Mouse (Mus musculus) adrenal gland, postnatal 25 days (tissue): Measurements from ENCODE around the gene Nyap1. TPM values are rescaled to one million over a fixed set of nuclear protein-coding genes. Genes with fewer than 3 reads are reported as not detected.

ENCODE experiments used
- DNase-seq: peaks from one replicate; pipeline ENCODE4 v3.0.0; 2021; ENCODE audit warnings: mixed read lengths
- long read RNA-seq: library from polyadenylated mRNA; stranded (forward); transcript quantifications from one replicate; pipeline ENCODE4 v2.0.0, GENCODE M21; 2021
- total RNA-seq: library from RNA; stranded (reverse); gene quantifications from 2 replicates; pipeline ENCODE4 v1.2.3, GENCODE M21; 2021

The Nyap1 gene
- 3.0 and 5.6 TPM in 2 replicates for total RNA-seq
- long read RNA-seq, partial matches to known transcripts, result 3 of 5 reads
- long read RNA-seq, other reads (novel, unspliced or antisense), result 1 of 5 reads

- DNase-seq, result peak; percentile 80
These were observed at the start of gene Nyap1 for GRCm38 (mm10) chr5:137741023-137741931. Gene Nyap1 (minus strand): TSS chr5:137741607.

DNA sequence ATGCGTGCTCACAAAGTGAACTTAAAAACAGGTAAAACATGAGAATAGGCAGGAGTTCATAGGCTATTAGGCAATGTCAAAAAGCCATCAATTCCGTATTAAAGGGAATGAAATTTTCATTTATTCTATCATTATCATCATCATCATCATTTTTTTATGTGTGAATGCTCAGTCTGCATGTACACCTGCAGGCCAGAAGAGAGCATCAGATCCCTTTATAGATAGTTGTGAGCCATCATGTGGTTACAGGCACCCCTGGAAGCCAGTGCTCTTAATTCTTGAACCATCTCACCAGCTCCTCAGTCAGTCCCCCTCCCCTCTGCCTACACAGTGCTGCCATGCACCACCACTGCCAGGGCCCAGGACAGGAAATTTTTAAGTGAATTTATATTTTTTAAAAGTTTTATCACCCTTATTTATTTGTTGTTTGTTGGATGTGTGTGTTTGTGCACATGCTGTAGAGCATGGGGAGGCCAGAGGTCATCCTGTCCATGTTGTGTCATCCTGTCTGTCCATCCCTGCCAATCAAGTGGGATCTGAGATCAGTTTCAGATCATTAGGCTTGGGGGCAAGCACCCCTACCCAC lies 47.6 kb upstream of the Nyap1 start:
- no peak for DNase-seq

- peak; percentile 8 for DNase-seq
These were observed 46.8 kb upstream of the Nyap1 start for GRCm38 (mm10) chr5:137788171-137788570.

- peak; percentile 95 for DNase-seq
These were observed 45.9 kb upstream of the Nyap1 start, which contains the start of the genes Mepce and Zcwpw1 for GRCm38 (mm10) chr5:137787151-137787928. Gene Mepce (minus strand): TSS chr5:137787655. Gene Zcwpw1 (plus strand): TSS chr5:137787798.

GRCm38 (mm10) chr5:137786109-137786942 lies 44.9 kb upstream of the Nyap1 start:
- peak; percentile 99 for DNase-seq

GRCm38 (mm10) chr5:137785164-137786031 lies 44.0 kb upstream of the Nyap1 start:
- DNase-seq, result peak; percentile 59

GRCm38 (mm10) chr5:137784546-137784945 lies 43.1 kb upstream of the Nyap1 start:
- DNase-seq, result peak; percentile 34

DNA sequence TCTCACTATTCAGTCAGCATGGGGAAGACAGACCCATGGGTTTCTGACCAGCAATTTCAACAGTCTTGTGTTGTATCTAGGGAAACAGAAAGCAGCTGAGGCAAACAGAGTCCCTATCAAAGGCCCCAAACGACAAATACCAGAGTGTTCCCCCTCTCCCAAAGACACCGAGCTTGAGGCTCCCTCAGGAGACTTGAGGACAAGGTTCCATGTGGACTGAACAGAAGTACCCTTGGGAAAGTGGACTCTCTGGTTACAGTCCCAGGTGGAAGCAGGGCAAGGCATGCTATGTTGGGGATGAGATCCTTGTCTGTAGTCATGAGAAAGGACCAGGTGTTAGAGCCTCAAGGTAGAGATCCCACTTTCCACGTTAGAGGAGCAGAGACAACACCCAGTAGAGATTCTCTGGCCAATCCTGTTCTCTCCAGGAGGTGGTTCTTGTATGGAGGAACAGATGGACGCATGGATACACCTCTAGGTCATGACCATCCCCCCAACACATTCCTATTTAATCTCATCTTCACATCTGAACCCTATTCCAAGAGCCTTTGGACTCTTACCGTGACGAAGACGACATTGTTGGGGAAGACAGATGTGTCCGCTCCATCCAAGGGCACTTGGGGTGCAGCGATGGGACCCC lies 42.6 kb upstream of the Nyap1 start:
- DNase-seq, result no peak

- no peak for DNase-seq
These were observed 41.5 kb upstream of the Nyap1 start for GRCm38 (mm10) chr5:137782776-137783522.

DNA sequence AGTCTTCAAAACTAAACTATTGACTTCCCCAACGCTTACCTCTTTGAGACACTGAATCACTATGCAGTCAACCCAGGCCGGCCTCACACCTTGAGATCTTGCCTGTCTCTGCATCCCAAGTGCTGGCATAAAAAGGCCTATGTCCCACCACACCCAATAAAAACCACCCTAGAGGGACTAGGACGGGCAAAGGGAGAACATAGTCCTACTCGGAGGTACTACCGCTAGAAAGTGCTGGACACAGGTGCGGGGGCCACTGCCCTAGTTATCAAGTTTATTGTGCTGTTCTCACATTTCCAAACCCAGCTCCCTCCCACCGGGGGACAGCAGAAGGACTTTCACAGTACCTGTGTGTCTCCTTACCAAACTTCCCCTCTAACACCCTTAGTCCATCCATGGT lies 40.3 kb upstream of the Nyap1 start:
- no peak for DNase-seq

DNA sequence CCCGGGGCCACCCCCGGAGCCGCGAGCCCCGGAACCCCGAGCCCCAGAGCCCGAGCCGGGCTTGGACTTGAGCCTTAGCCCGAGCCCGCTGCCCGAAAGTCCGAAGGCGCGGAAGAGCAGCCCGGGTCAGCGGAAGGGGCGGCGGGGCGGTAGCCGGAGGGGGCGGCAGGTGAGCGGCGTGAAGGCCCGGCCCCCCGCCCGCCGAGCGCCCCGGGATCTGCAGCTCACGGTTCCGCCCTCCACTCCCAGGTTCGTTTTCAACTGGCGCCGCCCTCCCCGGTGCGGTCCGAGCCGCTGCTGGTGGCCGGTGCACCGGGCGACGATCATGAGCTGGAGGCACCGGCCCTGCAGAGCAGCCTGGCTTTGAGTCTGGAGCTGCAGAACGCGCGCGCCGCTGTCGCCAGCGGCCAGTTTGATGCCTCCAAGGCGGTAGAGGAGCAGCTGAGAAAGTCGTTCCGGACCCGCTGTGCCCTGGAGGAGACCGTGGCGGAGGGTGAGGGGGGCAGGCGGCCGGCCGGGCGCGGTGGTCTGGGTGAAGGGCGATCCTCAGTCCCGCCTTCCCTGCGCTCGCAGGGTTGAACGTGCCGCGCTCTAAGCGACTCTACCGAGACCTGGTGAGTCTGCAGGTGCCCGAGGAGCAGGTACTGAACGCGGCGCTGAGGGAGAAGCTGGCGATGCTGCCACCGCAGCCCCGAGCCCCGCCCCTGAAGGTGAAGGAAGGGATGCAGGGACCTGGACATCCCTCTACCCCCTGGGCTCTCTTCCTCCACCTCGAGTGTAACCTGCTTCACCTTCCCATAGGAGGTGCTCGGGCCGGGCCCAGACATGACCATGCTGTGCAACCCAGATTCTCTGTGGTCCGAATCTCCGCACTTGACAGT lies 37.9 kb upstream of the Nyap1 start:
- peak; percentile 62 for DNase-seq

DNA sequence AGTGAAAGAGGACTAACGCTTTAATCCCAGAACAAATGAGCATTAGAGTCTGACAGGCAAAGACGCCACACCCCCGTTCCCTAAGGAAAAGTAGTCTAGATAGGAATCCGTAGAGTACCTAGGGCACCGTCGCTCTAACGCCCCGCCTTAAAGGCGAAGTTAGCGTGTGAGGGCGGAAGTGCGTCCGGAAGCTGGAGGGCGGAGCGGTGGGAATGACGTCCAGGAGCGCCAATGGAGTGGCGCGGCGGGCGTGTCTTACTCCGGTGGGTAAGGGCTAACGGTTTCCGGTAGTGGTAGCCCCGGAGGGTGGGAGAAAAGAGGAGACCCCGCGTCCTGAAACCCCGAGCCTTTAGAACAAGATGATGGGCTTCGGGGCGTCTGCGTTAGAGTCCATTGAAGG lies 37.2 kb upstream of the Nyap1 start, which contains the start of gene Ppp1r35:
Ppp1r35 (plus strand) TSS at position 215 of the 400 bp plus-strand sequence.
- peak; percentile 97 for DNase-seq

GRCm38 (mm10) chr5:137777267-137777845 lies 35.9 kb upstream of the Nyap1 start:
- no peak for DNase-seq

GRCm38 (mm10) chr5:137776408-137776918 lies 35.1 kb upstream of the Nyap1 start:
- peak; percentile 19 for DNase-seq

DNA sequence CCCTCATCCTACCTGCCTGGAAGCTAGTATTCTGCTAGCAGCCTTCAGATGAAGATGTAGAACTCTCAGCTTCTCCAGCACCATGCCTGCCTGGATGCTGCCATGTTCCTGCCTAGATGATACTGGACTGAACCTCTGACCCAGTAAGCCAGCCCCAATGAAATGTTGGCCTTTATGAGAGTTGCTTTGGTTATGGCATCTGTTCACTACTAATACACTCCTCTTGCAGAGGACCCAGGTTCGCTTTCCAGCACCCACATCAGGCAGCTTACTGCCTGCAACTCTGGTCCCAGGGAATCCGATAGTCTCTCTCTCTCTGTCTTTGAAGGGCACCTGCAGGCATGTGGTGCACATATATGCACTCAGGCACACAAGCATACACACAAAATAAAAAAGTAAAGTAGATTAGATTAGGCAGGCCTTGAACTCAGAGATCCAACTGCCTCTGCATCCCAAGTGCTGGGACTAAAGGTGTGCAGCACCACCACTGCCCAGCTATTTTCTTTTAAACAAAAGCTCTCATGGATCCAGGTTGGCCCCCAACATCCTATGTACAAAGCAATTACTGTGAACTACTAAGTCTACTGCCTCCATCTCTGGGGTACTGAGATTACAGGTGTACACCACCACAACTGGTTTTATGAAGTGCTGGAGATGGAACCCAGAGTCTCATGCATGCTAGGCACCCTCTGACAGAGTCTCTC lies 34.3 kb upstream of the Nyap1 start:
- no peak for DNase-seq

GRCm38 (mm10) chr5:137772755-137773154 lies 31.3 kb upstream of the Nyap1 start:
- no peak for DNase-seq

GRCm38 (mm10) chr5:137770709-137771108 lies 29.3 kb upstream of the Nyap1 start:
- no peak for DNase-seq
